8 mouse cellular contexts compared by ENCODE assay signal in the genomic region with DNA sequence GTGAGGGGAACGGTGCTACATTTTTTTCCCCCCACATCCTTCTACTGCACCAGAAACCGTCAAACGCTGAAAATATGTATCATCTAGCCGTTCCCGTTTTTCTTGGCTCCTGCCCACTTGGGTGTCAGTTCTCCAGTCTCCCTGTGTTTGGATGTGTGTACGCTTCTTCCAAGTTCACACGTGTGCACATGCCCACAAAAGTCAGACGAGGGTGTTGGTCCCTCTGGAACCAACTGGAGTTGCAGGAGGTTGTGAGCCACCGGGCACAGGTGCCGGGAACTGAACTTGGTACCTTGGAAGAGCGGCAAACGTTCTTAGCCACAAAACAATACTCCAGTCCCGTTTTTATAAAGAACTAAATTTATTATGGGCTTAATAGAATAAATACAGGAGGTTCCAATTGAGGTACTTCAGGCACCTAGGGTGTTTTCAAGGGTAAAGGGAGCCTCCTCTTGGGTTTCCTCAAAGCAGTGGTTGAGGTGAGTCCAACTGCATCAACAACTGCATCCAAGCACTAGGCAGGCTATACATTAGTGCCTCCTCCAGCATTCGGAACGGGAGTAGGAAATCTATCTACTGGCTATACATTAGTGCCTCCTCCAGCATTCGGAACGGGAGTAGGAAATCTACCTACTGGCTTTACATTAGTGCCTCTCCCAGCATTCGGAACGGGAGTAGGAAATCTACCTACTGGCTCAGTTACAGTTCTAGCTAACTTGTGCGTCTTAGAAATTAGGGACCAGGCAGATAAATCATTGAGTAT. TPM values are rescaled to one million over a fixed set of nuclear protein-coding genes. Genes with fewer than 3 reads are reported as not detected.
A peak's percentile ranks its signal among the peaks of the same experiment; 100 is the strongest.
DNase-seq lines count a peak whose midpoint lies in the region; ATAC-seq and TF ChIP-seq lines count a peak whose summit lies in the region.

No protein-coding gene starts in this region.

- peak overlapping the region; percentile 94 for H3K4me2 ChIP-seq in liver, embryonic 16.5 days (ENCODE audit: low read depth, low read length)

- no peak for TF ChIP-seq POLR2A in liver, adult 2 months (IDR thresholded peaks at IDR 0.05; ENCODE audit: extremely low read depth, insufficient read depth, low read length)

- no peaks in the 10 kb centered on the region for H3K9me3 ChIP-seq in liver, embryonic 16.5 days (replicated peaks; ENCODE audit: control insufficient read depth, low read length)

- H3K27me3 ChIP-seq in liver, adult 2 months (ENCODE audit: control insufficient read depth, insufficient read depth, low read length): no peaks in the 10 kb centered on the region
- H3K27me3 ChIP-seq in liver, embryonic 16.5 days (ENCODE audit: control insufficient read depth, insufficient read depth, low read depth, low read length): no peaks in the 10 kb centered on the region

- H3K9ac ChIP-seq in liver, adult 2 months (ENCODE audit: low read depth, low read length): peak overlapping the region; percentile 56
- H3K9ac ChIP-seq in liver, embryonic 16.5 days (ENCODE audit: low read depth, low read length): peak overlapping the region; percentile 62

- H3K36me3 ChIP-seq in liver, adult 2 months (ENCODE audit: control insufficient read depth, insufficient read depth, low read length): 0 out of 2 replicates have a peak, but pooled peaks cover 1% of the 10 kb centered on the region
- H3K36me3 ChIP-seq in liver, embryonic 16.5 days (ENCODE audit: control insufficient read depth, insufficient read depth): no peaks in the 10 kb centered on the region

- no peak for ATAC-seq in liver, embryonic 16.5 days (ENCODE audit: low read depth)

- 35% methylated on average over 20 of the region's 20 CpGs for WGBS in liver, adult 2 months
- 62% methylated on average over 20 of the region's 20 CpGs for WGBS in liver, embryonic 16.5 days (ENCODE audit: insufficient replicate concordance)

- TF ChIP-seq CTCF in gastrocnemius, adult 2 months (IDR thresholded peaks at IDR 0.05): no peak
- no peak for TF ChIP-seq CTCF in liver, adult 2 months (IDR thresholded peaks at IDR 0.05; ENCODE audit: low read depth, low read length)

- peak overlapping the region; percentile 88 for H3K27ac ChIP-seq in gastrocnemius, adult 2 months
- H3K27ac ChIP-seq in liver, adult 2 months (replicated peaks; ENCODE audit: insufficient read depth, low read depth, low read length): peak overlapping the region; percentile 93
- H3K27ac ChIP-seq in liver, embryonic 16.5 days (ENCODE audit: low read length): peak overlapping the region; percentile 51

- H3K4me1 ChIP-seq in liver, adult 2 months (ENCODE audit: control insufficient read depth, insufficient read depth, low read length): peaks cover 14% of the 10 kb centered on the region
- H3K4me1 ChIP-seq in liver, embryonic 16.5 days (ENCODE audit: control insufficient read depth, low read depth, low read length): peaks cover 62% of the 10 kb centered on the region

- intact Hi-C loops in gastrocnemius, adult 2 months (cut with DNase I): no loop called here

- DNase-seq in gastrocnemius, adult 2 months: no peak
- DNase-seq in gastrocnemius, postnatal 25 days: no peak
- peak; percentile 70 for DNase-seq in liver, adult 2 months (ENCODE audit: extremely low read depth, low read depth, low spot score)
- DNase-seq in liver: no peak
- peak; percentile 16 for DNase-seq in ZHBTc4 (ENCODE audit: low read depth, low spot score)
- DNase-seq in right cerebral cortex, postnatal 25 days: no peak
- no peak for DNase-seq in layer of hippocampus, postnatal 36 days

- peaks cover 15% of the 10 kb centered on the region; the same call in 1 of the 2 replicates for H3K79me2 ChIP-seq in liver, adult 2 months (ENCODE audit: control insufficient read depth, insufficient read depth, low read length)

- peak overlapping the region; percentile 90 for H3K4me3 ChIP-seq in gastrocnemius, adult 2 months
- peak overlapping the region; percentile 61 for H3K4me3 ChIP-seq in liver, adult 2 months (ENCODE audit: insufficient read depth, low read depth, low read length)
- H3K4me3 ChIP-seq in liver, embryonic 16.5 days (ENCODE audit: low read depth, low read length): peak overlapping the region; percentile 98

RNA-seq across cellular contexts. Expression of a gene that starts 1.5 kb away (rescaled TPM):
- total RNA-seq in gastrocnemius, adult 2 months (2021): 10 to 100 TPM; 12.0 to 17.4 TPM
- total RNA-seq in gastrocnemius, postnatal 25 days (2021): 1 to 10 TPM; 8.2 to 9.0 TPM
- total RNA-seq in liver, adult 2 months (2014; rRNA removed): 18.4 and 21.7 TPM in 2 replicates
- polyA plus RNA-seq in liver, adult 2 months (2012; rRNA removed): 10.6 and 10.9 TPM in 2 replicates
- polyA plus RNA-seq in liver, embryonic 16.5 days (2015; fragmentation: Nextera tagmentation; extraction: Ambion mirVana): 5.6 and 7.2 TPM in 2 replicates
- total RNA-seq in layer of hippocampus, postnatal 36 days (2021): 10 to 100 TPM; 23.3 to 25.0 TPM

RNA-seq across cellular contexts. Expression of a gene that starts 44.3 kb away (rescaled TPM):
- total RNA-seq in gastrocnemius, adult 2 months (2021): 10 to 100 TPM; 38.5 to 56.1 TPM
- total RNA-seq in gastrocnemius, postnatal 25 days (2021): 10 to 100 TPM; 37.6 to 41.4 TPM
- total RNA-seq in liver, adult 2 months (2014; rRNA removed): 23.7 and 35.2 TPM in 2 replicates
- polyA plus RNA-seq in liver, adult 2 months (2012; rRNA removed): 16.4 and 16.6 TPM in 2 replicates
- 9.0 and 12.4 TPM in 2 replicates for polyA plus RNA-seq in liver, embryonic 16.5 days (2015; fragmentation: Nextera tagmentation; extraction: Ambion mirVana)
- 10 to 100 TPM; 73.6 to 81.1 TPM for total RNA-seq in layer of hippocampus, postnatal 36 days (2021)

Comparison
In these comparisons a context has a peak if more than half of its experiments do, and no peak if none do; other contexts are left out.
1. DNase-seq: peak in liver, adult 2 months (single experiment) and ZHBTc4 (single experiment); none in gastrocnemius, adult 2 months (single experiment), gastrocnemius, postnatal 25 days (single experiment), liver (single experiment), right cerebral cortex, postnatal 25 days (single experiment) and layer of hippocampus, postnatal 36 days (0 of 2).
2. Peak in every context shown above with its lines, with median percentiles within 50 percentile points of each other: H3K27ac ChIP-seq and H3K4me3 ChIP-seq.